Mouse (Mus musculus): Measurements from ENCODE around the gene Capn2.

DNA sequence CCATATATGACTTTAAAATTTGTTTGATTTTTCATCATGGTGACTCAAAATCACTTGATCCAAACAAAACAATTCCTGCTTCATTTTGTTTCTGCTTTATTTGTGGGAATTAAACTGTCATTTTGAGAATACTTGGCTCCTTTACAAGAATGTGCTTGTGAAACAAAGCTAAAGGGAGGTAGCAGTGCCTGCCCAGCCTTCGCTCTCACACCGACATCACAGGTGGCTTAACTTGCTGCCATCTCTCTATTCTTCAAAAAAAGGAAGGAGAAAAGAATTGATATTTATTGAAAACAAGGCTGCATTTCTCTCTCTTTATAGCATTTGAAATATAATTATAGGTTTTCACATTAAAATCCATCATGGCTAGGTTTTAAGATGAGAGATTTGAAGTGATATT, 93.1 kb downstream of the Capn2 start:
- TF ChIP-seq FLI1 (IDR thresholded peaks at IDR 0.05; ENCODE audit: low read length) (no peak), GATA1 (IDR thresholded peaks at IDR 0.05; ENCODE audit: borderline replicate concordance, low read length) (no peak)
